Mouse (Mus musculus) CH12.LX (cell line): ENCODE measurements around the gene Nfix. TPM values are rescaled to one million over a fixed set of nuclear protein-coding genes. Genes with fewer than 3 reads are reported as not detected.

Experiments
- DNase-seq: peaks from one replicate; pipeline ENCODE4 v3.0.0-alpha.2; 2013; ENCODE audit errors: extremely low read depth
- H3K27ac ChIP-seq: 2 replicates; pipeline ENCODE4 v1.5.1; 2012; ENCODE audit warnings: low read depth, mild to moderate bottlenecking, control low read depth, moderate library complexity; ENCODE audit not compliant: insufficient read depth
- H3K27me3 ChIP-seq: replicated peaks from 2 replicates; pipeline ENCODE3; 2012; ENCODE audit warnings: inconsistent platforms
- H3K36me3 ChIP-seq, 2 experiments: replicated peaks in 1 of 2; 2 replicates each; pipeline versions ENCODE3 to v1.6.1; 2012; ENCODE audit warnings: inconsistent platforms in 1 of 2, low read length in 1 of 2, mild to moderate bottlenecking in 1 of 2, mixed read lengths in 1 of 2, moderate library complexity in 1 of 2; ENCODE audit not compliant: control insufficient read depth in 1 of 2, insufficient read depth in 1 of 2
- H3K4me1 ChIP-seq, 2 experiments: 2 replicates each; pipeline ENCODE4 v1.6.1; 2012; ENCODE audit warnings: inconsistent platforms in 1 of 2, moderate library complexity in 1 of 2; ENCODE audit not compliant: insufficient read depth in 2 of 2, control insufficient read depth in 1 of 2
- H3K4me2 ChIP-seq: 2 replicates; pipeline ENCODE4 v1.6.1; 2012; ENCODE audit warnings: low read depth, mild to moderate bottlenecking, control low read depth; ENCODE audit not compliant: poor library complexity, insufficient read depth, severe bottlenecking
- H3K4me3 ChIP-seq, 3 experiments: fragments of 150-350 bp in 1 of 3; sonication (generic) in 1 of 3; replicated peaks in 1 of 3; 2 replicates each; pipeline versions ENCODE3 to v1.5.1; 2011 to 2012; ENCODE audit warnings: low read depth in 2 of 3, low read length in 2 of 3, mild to moderate bottlenecking in 2 of 3, moderate library complexity in 2 of 3, control low read depth in 1 of 3, improper control_type of control experiment in 1 of 3, inconsistent platforms in 1 of 3, mixed read lengths in 1 of 3; ENCODE audit not compliant: poor library complexity in 1 of 3
- H3K79me2 ChIP-seq: replicated peaks from 2 replicates; pipeline ENCODE4 v1.6.1; 2012; ENCODE audit warnings: mild to moderate bottlenecking, moderate library complexity; ENCODE audit not compliant: control insufficient read depth, poor library complexity, insufficient read depth, severe bottlenecking; ENCODE audit errors: extremely low read depth
- H3K9ac ChIP-seq: 2 replicates; pipeline ENCODE4 v1.6.1; 2012; ENCODE audit warnings: low read depth, mild to moderate bottlenecking, control low read depth, moderate library complexity; ENCODE audit not compliant: insufficient read depth
- H3K9me3 ChIP-seq: replicated peaks from 2 replicates; pipeline ENCODE3; 2012; ENCODE audit warnings: low read length, inconsistent platforms, mixed read lengths
- BHLHE40 ChIP-seq: IDR thresholded peaks from 2 replicates; pipeline ENCODE4 v1.6.1; 2011; ENCODE audit warnings: mild to moderate bottlenecking, low read depth, low read length, improper control_type of control experiment
- CHD1 ChIP-seq: IDR thresholded peaks from 2 replicates; pipeline ENCODE4 v1.6.1; 2012; ENCODE audit warnings: low read depth, low read length, improper control_type of control experiment, inconsistent platforms
- CTCF ChIP-seq, 2 experiments: IDR thresholded peaks in 1 of 2; conservative IDR thresholded peaks in 1 of 2; 2 replicates each; pipeline ENCODE4 v1.5.1; 2011 to 2012; ENCODE audit warnings: low read depth in 2 of 2, low read length in 2 of 2, improper control_type of control experiment in 1 of 2, inconsistent platforms in 1 of 2, mild to moderate bottlenecking in 1 of 2, moderate library complexity in 1 of 2
- ELF1 ChIP-seq: IDR thresholded peaks from 2 replicates; pipeline ENCODE4 v1.6.1; 2014; ENCODE audit warnings: low read depth, mild to moderate bottlenecking, inconsistent platforms, low read length, improper control_type of control experiment
- IRF4 ChIP-seq: IDR thresholded peaks from 2 replicates; pipeline ENCODE4 v1.6.1; 2014; ENCODE audit warnings: low read depth, mild to moderate bottlenecking, inconsistent platforms, low read length, improper control_type of control experiment
- JUND ChIP-seq: conservative IDR thresholded peaks from 2 replicates; pipeline ENCODE4 v1.6.1; 2011; ENCODE audit warnings: low read depth, low read length, improper control_type of control experiment
- MAFK ChIP-seq: IDR thresholded peaks from 2 replicates; pipeline ENCODE4 v1.6.1; 2011; ENCODE audit warnings: low read length, improper control_type of control experiment; ENCODE audit not compliant: insufficient replicate concordance
- MAZ ChIP-seq: IDR thresholded peaks from 2 replicates; pipeline ENCODE4 v1.6.1; 2012; ENCODE audit warnings: low read depth, mild to moderate bottlenecking, inconsistent platforms, low read length, improper control_type of control experiment, moderate library complexity
- MEF2A ChIP-seq: IDR thresholded peaks from 2 replicates; pipeline ENCODE4 v1.6.1; 2014; ENCODE audit warnings: low read depth, mild to moderate bottlenecking, inconsistent platforms, low read length, improper control_type of control experiment, borderline replicate concordance
- MYC ChIP-seq: IDR thresholded peaks from 2 replicates; pipeline ENCODE4 v1.6.1; 2011; ENCODE audit warnings: low read depth, mild to moderate bottlenecking, improper control_type of control experiment, low read length
- NELFE ChIP-seq: IDR thresholded peaks from 2 replicates; pipeline ENCODE4 v1.6.1; 2011; ENCODE audit warnings: low read depth, low read length, improper control_type of control experiment
- NRF1 ChIP-seq: IDR thresholded peaks from 2 replicates; pipeline ENCODE4 v1.6.1; 2014; ENCODE audit warnings: low read depth, mild to moderate bottlenecking, inconsistent platforms, low read length, improper control_type of control experiment, moderate library complexity
- RAD21 ChIP-seq: IDR thresholded peaks from 2 replicates; pipeline ENCODE4 v1.6.1; 2011; ENCODE audit warnings: low read depth, mild to moderate bottlenecking, low read length, improper control_type of control experiment, moderate library complexity
- SIN3A ChIP-seq: IDR thresholded peaks from 2 replicates; pipeline ENCODE4 v1.6.1; 2012; ENCODE audit warnings: low read length, improper control_type of control experiment, inconsistent platforms
- SMC3 ChIP-seq: IDR thresholded peaks from 2 replicates; pipeline ENCODE4 v1.6.1; 2011; ENCODE audit warnings: low read depth, low read length, improper control_type of control experiment
- TBP ChIP-seq: conservative IDR thresholded peaks from 2 replicates; pipeline ENCODE4 v1.6.1; 2011; ENCODE audit warnings: low read depth, low read length, improper control_type of control experiment
- ZC3H11A ChIP-seq: IDR thresholded peaks from 2 replicates; pipeline ENCODE4 v1.6.1; 2012; ENCODE audit warnings: low read depth, mild to moderate bottlenecking, inconsistent platforms, low read length, improper control_type of control experiment
- ZKSCAN1 ChIP-seq: IDR thresholded peaks from 2 replicates; pipeline ENCODE4 v1.6.1; 2012; ENCODE audit warnings: low read depth, inconsistent platforms, low read length, improper control_type of control experiment, borderline replicate concordance
- dilution Hi-C: fragments of 300-500 bp; cut with MboI; formaldehyde crosslinking; loops from 2 replicates; pipeline ENCODE4 v1.14.3; 2020; ENCODE audit warnings: low sequenced_read_pairs; ENCODE audit not compliant: extremely low pct_unique_long_range_greater_than_20kb, extremely low pct_ligation_motif_present
- in situ Hi-C: fragments of 300-500 bp; cut with MboI; formaldehyde crosslinking; loops from 3 replicates; pipeline ENCODE4 v1.14.3; 2019; ENCODE audit warnings: low sequenced_read_pairs, low pct_ligation_motif_present, low pct_unique_long_range_greater_than_20kb, mixed read lengths
- polyA plus RNA-seq: library from polyadenylated mRNA; unstranded; fragments of >175 nt; gene quantifications from 2 replicates; pipeline ENCODE4 v1.2.1, GENCODE M21; 2012; ENCODE audit warnings: low read depth; ENCODE audit not compliant: insufficient read length
- total RNA-seq, 2 experiments: library from RNA; depleted of rRNA; stranded (reverse); fragments of 300-350 nt in 1 of 2; fragments of >200 nt in 1 of 2; gene quantifications; 2 replicates each; pipeline ENCODE4 v1.2.3; 2012 to 2014

Gene Nfix
- total and polyA plus RNA-seq, 3 experiments = 0.09 to 10.5 (median 1.1) TPM

- peak; percentile 80 for DNase-seq
- Histone ChIP-seq H3K27ac (no peak overlapping the region), H3K4me3 (no peak overlapping the region), H3K9me3 (no peaks in the 10 kb centered on the region), H3K9ac (no peak overlapping the region), H3K79me2 (no peaks in the 10 kb centered on the region), H3K27me3 (peaks cover 31% of the 10 kb centered on the region), H3K4me2 (no peak overlapping the region), H3K4me1 (peaks cover 2 to 12% of the 10 kb centered on the region in 2 experiments; a peak in 2 of 4 replicates)
- dilution Hi-C loops = no loop called here
- in situ Hi-C loops = loop anchor here (5.0 to 10.0 kb wide), 2 partner anchors 98 to 236 kb away; no protein-coding TSS in a partner anchor
- peak; percentile 33; the same call in 1 of the 2 replicates for TF ChIP-seq JUND
- no peak for TF ChIP-seq CHD1
- TF ChIP-seq RAD21 = peak; percentile 96
- TF ChIP-seq SMC3 = peak; percentile 93
- TF ChIP-seq ZC3H11A = peak; percentile 75
- TF ChIP-seq ELF1 = no peak
- TF ChIP-seq MEF2A = peak; percentile 51; the same call in 1 of the 2 replicates
- TF ChIP-seq MAZ = 0 out of 2 replicates have a peak, but pooled peaks have one; percentile 40
- peak; percentile 27; the same call in 1 of the 2 replicates for TF ChIP-seq IRF4
- TF ChIP-seq BHLHE40 = no peak; the same call in 1 of the 2 replicates
- peak; percentile 56; the same call in 1 of the 2 replicates for TF ChIP-seq NELFE
- TF ChIP-seq NRF1 = 0 out of 2 replicates have a peak, but pooled peaks have one; percentile 22
- no peak for TF ChIP-seq ZKSCAN1
- no peak for TF ChIP-seq MAFK
- TF ChIP-seq MYC = no peak
- TF ChIP-seq CTCF (conservative IDR thresholded peaks at IDR 0.05 in 1 of 2, IDR thresholded peaks at IDR 0.05 in 1 of 2; ENCODE audit: low read depth in 2 of 2, low read length in 2 of 2) = peak; percentile 68 to 97
- TF ChIP-seq, all 38 proteins: peak for 10
- no peaks in the 10 kb centered on the region for H3K36me3 ChIP-seq
Measured at GRCm38 (mm10) chr8:84813059-84813458, 12.9 kb upstream of the Nfix start.

DNA sequence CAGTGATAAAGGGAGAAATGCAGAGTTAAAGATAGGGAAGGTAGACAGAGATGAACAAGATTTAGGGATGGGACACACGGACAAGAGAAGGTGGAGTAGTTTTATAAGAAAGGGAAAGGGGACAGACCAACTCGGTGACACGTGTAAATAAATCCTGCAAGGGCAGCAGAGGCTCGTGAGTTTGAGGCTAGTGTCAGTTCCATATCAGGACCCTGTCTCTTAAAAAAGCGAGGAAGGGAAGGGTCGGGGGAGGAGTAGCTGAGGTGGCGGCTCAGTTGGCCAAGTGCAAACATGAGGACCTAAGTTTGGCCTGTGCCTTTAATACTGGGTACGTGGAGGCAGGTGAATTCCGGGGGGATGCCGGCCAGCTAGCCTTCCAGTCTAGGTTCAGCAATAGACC is 11.2 kb upstream of the Nfix start:
- no peak for DNase-seq
- H3K27ac ChIP-seq = no peak overlapping the region
- H3K79me2 ChIP-seq = no peaks in the 10 kb centered on the region
- peak overlapping the region; percentile 86 for H3K4me2 ChIP-seq
- peak overlapping the region; percentile 32 to 47 (median 37) for H3K4me3 ChIP-seq
- H3K9ac ChIP-seq = no peak overlapping the region; the same call in 1 of the 2 replicates
- peaks cover 2 to 12% of the 10 kb centered on the region in 2 experiments; a peak in 2 of 4 replicates for H3K4me1 ChIP-seq
- H3K27me3 ChIP-seq = peaks cover 40% of the 10 kb centered on the region
- TF ChIP-seq TBP (no peak), IRF4 (no peak), SIN3A (no peak), NELFE (no peak)
- TF ChIP-seq, all 38 proteins: peak for 0
- Histone ChIP-seq H3K36me3 (no peaks in the 10 kb centered on the region), H3K9me3 (peaks cover under 1% of the 10 kb centered on the region)
- dilution Hi-C loops (no loop called here), in situ Hi-C loops (loop anchor here (5.0 to 10.0 kb wide), 2 partner anchors 97 to 234 kb away; no protein-coding TSS in a partner anchor)
